Mouse (Mus musculus) G1E-ER4 (cell line): ENCODE data around the gene Ppp1r36. TPM values are rescaled to one million over a fixed set of nuclear protein-coding genes. Genes with fewer than 3 reads are reported as not detected.

ENCODE experiments used
- GATA1 ChIP-seq: IDR thresholded peaks from one replicate; pipeline ENCODE4 v1.8.0; 2012; ENCODE audit warnings: low read length, inconsistent platforms
- polyA plus RNA-seq: library from polyadenylated mRNA; stranded (reverse); fragments of >175 nt; gene quantifications from 2 replicates; pipeline ENCODE4 v1.2.3, GENCODE M21; 2012

Ppp1r36 gene
- polyA plus RNA-seq, 1 experiment, result not detected

DNA sequence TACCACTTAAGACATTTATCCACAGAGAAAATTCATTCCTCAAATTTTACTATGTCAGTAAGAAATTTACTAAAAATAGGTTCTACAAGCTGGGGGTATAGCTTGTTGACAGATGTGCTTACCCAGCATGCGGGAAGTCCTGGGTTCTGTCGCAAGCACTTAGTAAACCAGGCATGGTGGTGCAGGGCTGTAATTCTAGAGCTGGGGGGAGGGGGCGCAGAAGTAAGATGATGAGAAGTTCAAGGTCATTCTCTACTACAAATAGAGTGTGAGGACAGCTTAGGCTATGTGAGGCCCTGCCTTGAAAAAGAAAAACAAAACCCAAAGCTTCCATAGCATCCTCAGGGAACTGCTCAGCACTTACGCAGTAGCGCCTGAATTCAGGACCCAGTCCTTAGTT, 38.8 kb upstream of the Ppp1r36 start:
- TF ChIP-seq GATA1, result no peak

- no peak for TF ChIP-seq GATA1
Observed at GRCm38 (mm10) chr12:76380151-76380550, 37.2 kb upstream of the Ppp1r36 start.

GRCm38 (mm10) chr12:76385342-76385741, 32.0 kb upstream of the Ppp1r36 start:
- no peak for TF ChIP-seq GATA1

DNA sequence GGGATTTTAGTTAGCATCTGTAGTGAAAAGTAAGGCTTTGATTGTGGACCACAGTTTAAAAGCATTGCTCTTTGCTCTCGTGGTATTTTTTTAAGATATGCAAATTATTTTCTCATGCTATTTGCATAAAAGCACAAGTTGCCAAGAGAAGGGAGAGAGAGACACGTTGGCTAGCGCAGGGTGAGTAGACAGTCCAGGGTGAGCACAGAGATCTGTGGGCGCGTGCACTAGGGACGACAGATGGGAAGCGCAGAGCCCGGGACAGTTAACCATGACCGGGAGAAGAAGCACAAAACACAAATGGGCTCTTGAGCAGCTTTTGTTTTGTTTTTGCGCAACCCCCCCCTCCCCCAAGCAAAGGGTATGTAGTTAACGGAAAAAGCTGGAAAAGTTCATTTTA, 28.5 kb upstream of the Ppp1r36 start:
- TF ChIP-seq GATA1, result no peak

DNA sequence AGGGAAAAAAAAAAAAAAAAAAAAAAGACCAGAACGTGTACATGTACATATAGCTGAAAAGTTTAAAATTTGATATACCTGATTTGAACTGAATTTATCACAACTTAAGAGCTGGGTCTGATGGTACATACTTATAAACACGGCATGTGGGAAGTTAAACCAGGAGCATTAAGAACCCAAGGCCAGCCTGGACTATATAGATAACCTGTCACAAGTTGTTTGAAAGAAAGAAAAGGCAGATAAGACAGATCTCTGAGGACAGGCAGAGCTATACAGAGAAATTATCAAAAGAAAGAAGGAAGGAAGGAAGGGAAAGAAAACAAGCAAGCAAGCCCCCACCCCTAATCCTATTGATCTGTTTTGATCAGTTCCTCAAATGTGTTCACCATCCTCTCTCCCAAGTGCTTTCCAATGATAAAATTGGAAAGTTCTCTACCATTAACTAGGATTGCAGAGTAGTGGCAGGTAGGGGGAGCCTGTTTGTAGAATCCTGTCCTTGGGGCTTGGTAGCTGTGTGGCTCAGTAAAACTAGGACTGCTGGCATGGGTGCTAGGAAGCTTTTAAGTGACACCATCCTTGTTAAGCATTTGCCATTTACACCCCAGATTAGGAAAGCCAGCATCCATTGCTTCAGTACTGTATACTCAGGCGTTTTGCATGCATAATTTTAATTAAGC, 25.6 kb upstream of the Ppp1r36 start:
- peak; percentile 27 for TF ChIP-seq GATA1

- no peak for TF ChIP-seq GATA1
Observed at GRCm38 (mm10) chr12:76392979-76393378, 24.4 kb upstream of the Ppp1r36 start.

- TF ChIP-seq GATA1, result no peak
Observed at GRCm38 (mm10) chr12:76397281-76397680, 20.1 kb upstream of the Ppp1r36 start.

DNA sequence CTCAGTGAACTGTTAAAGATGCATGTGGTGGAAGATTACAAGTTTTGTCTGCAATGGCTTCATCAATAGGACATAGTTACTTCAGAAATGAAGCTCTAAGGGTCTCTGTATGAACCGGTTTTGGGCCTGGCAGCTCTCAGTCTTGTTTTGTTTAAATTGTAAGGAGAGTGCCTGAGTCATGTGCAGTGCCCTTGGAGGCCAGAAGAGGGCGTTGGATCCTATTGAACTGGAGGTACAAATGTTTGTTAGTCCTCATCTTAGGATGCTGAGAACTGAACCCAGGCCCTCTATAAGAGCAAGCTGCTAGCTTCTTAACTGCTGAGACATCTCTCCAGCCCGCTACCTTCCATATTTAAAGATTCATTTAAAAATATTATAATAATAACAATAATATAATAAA, 15.7 kb upstream of the Ppp1r36 start:
- no peak for TF ChIP-seq GATA1

DNA sequence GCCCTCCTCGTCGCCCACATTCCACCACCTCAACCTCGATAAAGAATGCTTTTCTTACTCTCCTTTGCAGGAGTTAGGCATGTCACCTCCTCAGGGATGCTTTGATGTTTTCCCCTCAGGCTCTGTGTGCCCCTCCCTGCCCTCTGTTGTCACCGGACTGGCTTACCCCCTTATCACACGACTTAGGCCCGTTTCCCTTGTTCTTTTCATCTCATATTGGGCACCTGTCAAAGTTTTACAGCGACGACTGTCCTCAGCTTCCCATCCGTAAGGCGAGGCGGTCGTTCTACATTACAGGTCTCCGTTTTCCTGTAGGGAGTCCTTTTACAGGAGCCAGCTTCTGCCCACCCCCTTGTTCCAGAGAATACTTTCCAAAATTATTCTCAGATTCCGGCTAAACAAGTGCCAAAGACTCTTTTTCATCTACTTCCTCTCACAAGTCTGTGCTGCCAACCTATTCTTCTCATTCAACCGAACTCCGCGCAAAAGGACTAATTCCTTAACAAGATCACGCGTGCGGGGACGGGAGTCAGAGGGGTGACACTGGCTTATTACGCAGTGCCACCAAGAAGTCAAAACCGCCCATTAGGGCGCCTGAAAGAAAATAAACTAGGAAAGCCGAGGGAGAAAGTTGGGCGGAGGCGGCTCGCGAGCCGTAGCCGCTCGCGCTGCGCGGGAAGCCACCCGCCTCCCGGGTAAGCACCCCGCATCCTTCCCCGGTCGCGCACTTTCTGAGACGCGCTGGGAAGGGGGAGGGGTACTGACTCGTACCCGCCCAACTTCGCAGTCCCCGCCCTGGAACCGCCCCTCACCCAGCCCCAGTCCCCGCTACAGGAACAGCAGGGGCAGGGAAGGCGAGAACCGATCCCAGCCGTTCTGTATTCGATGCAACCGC, 14.1 kb upstream of the Ppp1r36 start:
- no peak for TF ChIP-seq GATA1

DNA sequence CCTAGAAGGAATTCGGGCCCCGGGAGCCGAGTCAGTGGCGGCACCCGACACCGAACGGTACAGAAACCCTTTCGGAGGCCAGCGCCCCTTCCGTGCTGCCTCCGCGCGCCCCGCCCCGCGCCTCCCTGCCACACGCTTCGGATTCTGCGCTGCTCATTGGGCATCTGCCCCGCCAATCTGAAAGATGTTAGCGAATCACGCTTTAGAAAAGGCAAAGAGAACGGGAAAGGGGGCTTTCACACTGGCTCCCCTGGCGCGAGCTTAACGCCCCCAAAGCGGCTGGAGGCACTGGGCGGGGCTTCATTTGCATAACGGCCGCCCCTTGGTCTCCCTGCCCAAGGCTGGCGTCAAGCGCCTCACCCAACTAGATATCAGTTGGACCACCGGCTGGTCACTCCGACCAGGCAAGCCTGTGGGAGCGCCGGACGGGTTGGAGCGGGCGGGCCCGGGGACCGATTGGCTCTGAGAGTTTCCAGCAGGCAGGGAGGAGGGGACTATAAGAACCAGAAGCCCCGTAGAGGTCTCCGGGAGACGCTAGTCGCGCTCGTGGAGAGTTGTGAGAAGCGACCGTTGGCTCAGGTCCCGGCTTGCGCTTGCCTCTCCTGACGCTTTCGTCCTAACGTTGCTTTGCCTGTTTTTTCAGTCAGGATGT, 13.3 kb upstream of the Ppp1r36 start, which contains the start of gene Hspa2:
Hspa2 (plus strand) TSS at position 291 of the 652 bp plus-strand sequence.
- no peak for TF ChIP-seq GATA1

DNA sequence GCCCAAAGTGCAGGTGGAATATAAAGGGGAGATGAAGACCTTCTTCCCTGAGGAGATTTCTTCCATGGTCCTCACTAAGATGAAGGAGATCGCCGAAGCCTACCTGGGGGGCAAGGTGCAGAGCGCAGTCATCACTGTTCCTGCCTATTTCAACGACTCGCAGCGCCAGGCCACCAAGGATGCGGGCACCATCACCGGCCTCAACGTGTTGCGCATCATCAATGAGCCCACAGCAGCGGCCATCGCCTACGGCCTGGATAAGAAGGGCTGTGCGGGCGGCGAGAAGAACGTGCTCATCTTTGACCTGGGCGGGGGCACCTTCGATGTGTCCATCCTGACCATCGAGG, 12.5 kb upstream of the Ppp1r36 start:
- TF ChIP-seq GATA1, result no peak

- no peak for TF ChIP-seq GATA1
Observed at GRCm38 (mm10) chr12:76405183-76405970, 12.0 kb upstream of the Ppp1r36 start.

- no peak for TF ChIP-seq GATA1
Observed at GRCm38 (mm10) chr12:76405971-76406370, 11.4 kb upstream of the Ppp1r36 start.

GRCm38 (mm10) chr12:76407184-76407583, 10.2 kb upstream of the Ppp1r36 start:
- no peak for TF ChIP-seq GATA1

- TF ChIP-seq GATA1, result no peak
Observed at GRCm38 (mm10) chr12:76409166-76409565, 8.2 kb upstream of the Ppp1r36 start.
